Mouse (Mus musculus): ENCODE data around the gene Elovl1. TPM values are rescaled to one million over a fixed set of nuclear protein-coding genes. Genes with fewer than 3 reads are reported as not detected.

Gene Elovl1
- polyA plus RNA-seq (2014; fragmentation: Nextera tagmentation; extraction: Ambion mirVana), result 153 and 161 TPM in 2 replicates

- Histone ChIP-seq H3K4me2 (peak within 1 kb of the TSS; percentile 76), H3K36me3 (ENCODE audit: control insufficient read depth, insufficient read depth, low read length) (peaks cover 17% of the 10 kb centered on the region), H3K4me1 (replicated peaks; ENCODE audit: control insufficient read depth, insufficient read depth, low read length) (peaks cover 37% of the 10 kb centered on the region), H3K4me3 (ENCODE audit: low read depth, low read length) (peak within 1 kb of the TSS; percentile 88), H3K9me3 (ENCODE audit: control insufficient read depth, low read length) (no peaks in the 10 kb centered on the region), H3K27ac (ENCODE audit: low read depth, low read length) (peak within 1 kb of the TSS; percentile 82), H3K27me3 (replicated peaks; ENCODE audit: control insufficient read depth, insufficient read depth, low read length) (no peaks in the 10 kb centered on the region), H3K9ac (ENCODE audit: low read depth, low read length) (peak within 1 kb of the TSS; percentile 90)
- WGBS, result under 1% methylated on average over 29 of the region's 31 CpGs
- ATAC-seq (replicated peaks; ENCODE audit: low FRiP score), result peak; percentile 90
- DNase-seq (ENCODE audit: low spot score), result peak; percentile 93
Observed at GRCm38 (mm10) chr4:118427768-118428451, at the start of gene Elovl1. Gene Elovl1, plus strand, starts transcription at chr4:118428093.

- no peaks in the 10 kb centered on the region for H3K4me1 ChIP-seq (replicated peaks; ENCODE audit: control insufficient read depth, insufficient read depth, low read length)
- H3K27me3 ChIP-seq (replicated peaks; ENCODE audit: control insufficient read depth, insufficient read depth, low read length), result no peaks in the 10 kb centered on the region
- H3K36me3 ChIP-seq (ENCODE audit: control insufficient read depth, insufficient read depth, low read length), result peaks cover 59% of the 10 kb centered on the region
- DNase-seq (ENCODE audit: low spot score) (no peak), ATAC-seq (replicated peaks; ENCODE audit: low FRiP score) (no peak)
- H3K27ac ChIP-seq (ENCODE audit: low read depth, low read length), result no peak overlapping the region
- H3K9ac ChIP-seq (ENCODE audit: low read depth, low read length), result no peak overlapping the region
- H3K4me3 ChIP-seq (ENCODE audit: low read depth, low read length), result no peak overlapping the region
- H3K9me3 ChIP-seq (ENCODE audit: control insufficient read depth, low read length), result no peaks in the 10 kb centered on the region
- 88% methylated on average over 7 of the region's 7 CpGs for WGBS
- H3K4me2 ChIP-seq, result no peak overlapping the region
Observed at GRCm38 (mm10) chr4:118383271-118383670, 44.6 kb upstream of the Elovl1 start.

GRCm38 (mm10) chr4:118387316-118387715 is 40.6 kb upstream of the Elovl1 start:
- Histone ChIP-seq H3K27ac (ENCODE audit: low read depth, low read length) (no peak overlapping the region), H3K4me1 (replicated peaks; ENCODE audit: control insufficient read depth, insufficient read depth, low read length) (no peaks in the 10 kb centered on the region), H3K36me3 (ENCODE audit: control insufficient read depth, insufficient read depth, low read length) (peaks cover 62% of the 10 kb centered on the region), H3K4me3 (ENCODE audit: low read depth, low read length) (no peak overlapping the region), H3K27me3 (replicated peaks; ENCODE audit: control insufficient read depth, insufficient read depth, low read length) (no peaks in the 10 kb centered on the region), H3K9ac (ENCODE audit: low read depth, low read length) (no peak overlapping the region), H3K4me2 (no peak overlapping the region), H3K9me3 (ENCODE audit: control insufficient read depth, low read length) (no peaks in the 10 kb centered on the region)
- whole genome bisulfite sequencing, result 94% methylated on average over 8 of the region's 8 CpGs
- DNase-seq (ENCODE audit: low spot score) (no peak), ATAC-seq (replicated peaks; ENCODE audit: low FRiP score) (no peak)

GRCm38 (mm10) chr4:118390146-118390545 is 37.7 kb upstream of the Elovl1 start:
- Histone ChIP-seq H3K4me3 (ENCODE audit: low read depth, low read length) (no peak overlapping the region), H3K27me3 (replicated peaks; ENCODE audit: control insufficient read depth, insufficient read depth, low read length) (no peaks in the 10 kb centered on the region), H3K4me2 (no peak overlapping the region), H3K9me3 (ENCODE audit: control insufficient read depth, low read length) (no peaks in the 10 kb centered on the region), H3K4me1 (replicated peaks; ENCODE audit: control insufficient read depth, insufficient read depth, low read length) (no peaks in the 10 kb centered on the region), H3K36me3 (ENCODE audit: control insufficient read depth, insufficient read depth, low read length) (peaks cover 60% of the 10 kb centered on the region), H3K9ac (ENCODE audit: low read depth, low read length) (no peak overlapping the region), H3K27ac (ENCODE audit: low read depth, low read length) (no peak overlapping the region)
- 91% methylated on average over 11 of the region's 11 CpGs for WGBS
- no peak for ATAC-seq (replicated peaks; ENCODE audit: low FRiP score)
- DNase-seq (ENCODE audit: low spot score), result no peak

- Histone ChIP-seq H3K27me3 (replicated peaks; ENCODE audit: control insufficient read depth, insufficient read depth, low read length) (no peaks in the 10 kb centered on the region), H3K27ac (ENCODE audit: low read depth, low read length) (no peak overlapping the region), H3K4me2 (no peak overlapping the region), H3K36me3 (ENCODE audit: control insufficient read depth, insufficient read depth, low read length) (peaks cover 52% of the 10 kb centered on the region), H3K4me3 (ENCODE audit: low read depth, low read length) (no peak overlapping the region), H3K9me3 (ENCODE audit: control insufficient read depth, low read length) (no peaks in the 10 kb centered on the region), H3K4me1 (replicated peaks; ENCODE audit: control insufficient read depth, insufficient read depth, low read length) (no peaks in the 10 kb centered on the region), H3K9ac (ENCODE audit: low read depth, low read length) (no peak overlapping the region)
- WGBS, result 71% methylated on average over 6 of the region's 6 CpGs
- ATAC-seq (replicated peaks; ENCODE audit: low FRiP score) (no peak), DNase-seq (ENCODE audit: low spot score) (no peak)
Observed at GRCm38 (mm10) chr4:118394505-118394904, 33.4 kb upstream of the Elovl1 start.

- no peak for ATAC-seq (replicated peaks; ENCODE audit: low FRiP score)
- no peaks in the 10 kb centered on the region for H3K4me1 ChIP-seq (replicated peaks; ENCODE audit: control insufficient read depth, insufficient read depth, low read length)
- H3K9ac ChIP-seq (ENCODE audit: low read depth, low read length), result no peak overlapping the region
- 84% methylated on average over 4 of the region's 4 CpGs for WGBS
- DNase-seq (ENCODE audit: low spot score), result no peak
- no peaks in the 10 kb centered on the region for H3K9me3 ChIP-seq (ENCODE audit: control insufficient read depth, low read length)
- no peak overlapping the region for H3K4me3 ChIP-seq (ENCODE audit: low read depth, low read length)
- peaks cover 51% of the 10 kb centered on the region for H3K36me3 ChIP-seq (ENCODE audit: control insufficient read depth, insufficient read depth, low read length)
- H3K4me2 ChIP-seq, result no peak overlapping the region
- no peaks in the 10 kb centered on the region for H3K27me3 ChIP-seq (replicated peaks; ENCODE audit: control insufficient read depth, insufficient read depth, low read length)
- H3K27ac ChIP-seq (ENCODE audit: low read depth, low read length), result no peak overlapping the region
Observed at GRCm38 (mm10) chr4:118395289-118395688, 32.6 kb upstream of the Elovl1 start.

- Histone ChIP-seq H3K27ac (ENCODE audit: low read depth, low read length) (no peak overlapping the region), H3K9me3 (ENCODE audit: control insufficient read depth, low read length) (no peaks in the 10 kb centered on the region), H3K4me3 (ENCODE audit: low read depth, low read length) (no peak overlapping the region), H3K4me1 (replicated peaks; ENCODE audit: control insufficient read depth, insufficient read depth, low read length) (no peaks in the 10 kb centered on the region), H3K36me3 (ENCODE audit: control insufficient read depth, insufficient read depth, low read length) (peaks cover 52% of the 10 kb centered on the region), H3K4me2 (no peak overlapping the region), H3K27me3 (replicated peaks; ENCODE audit: control insufficient read depth, insufficient read depth, low read length) (no peaks in the 10 kb centered on the region), H3K9ac (ENCODE audit: low read depth, low read length) (no peak overlapping the region)
- DNase-seq (ENCODE audit: low spot score) (no peak), ATAC-seq (replicated peaks; ENCODE audit: low FRiP score) (no peak)
- 81% methylated on average over 3 of the region's 3 CpGs for WGBS
Observed at GRCm38 (mm10) chr4:118396433-118396832, 31.5 kb upstream of the Elovl1 start.

GRCm38 (mm10) chr4:118398400-118398799 is 29.5 kb upstream of the Elovl1 start:
- Histone ChIP-seq H3K4me3 (ENCODE audit: low read depth, low read length) (no peak overlapping the region), H3K27me3 (replicated peaks; ENCODE audit: control insufficient read depth, insufficient read depth, low read length) (no peaks in the 10 kb centered on the region), H3K27ac (ENCODE audit: low read depth, low read length) (no peak overlapping the region), H3K4me2 (no peak overlapping the region), H3K9me3 (ENCODE audit: control insufficient read depth, low read length) (no peaks in the 10 kb centered on the region), H3K4me1 (replicated peaks; ENCODE audit: control insufficient read depth, insufficient read depth, low read length) (no peaks in the 10 kb centered on the region; the same call in 1 of the 2 replicates), H3K36me3 (ENCODE audit: control insufficient read depth, insufficient read depth, low read length) (peaks cover 49% of the 10 kb centered on the region), H3K9ac (ENCODE audit: low read depth, low read length) (no peak overlapping the region)
- no peak for ATAC-seq (replicated peaks; ENCODE audit: low FRiP score)
- DNase-seq (ENCODE audit: low spot score), result no peak
- 87% methylated on average over 6 of the region's 6 CpGs for WGBS

GRCm38 (mm10) chr4:118401421-118401820 is 26.5 kb upstream of the Elovl1 start:
- no peak overlapping the region for H3K27ac ChIP-seq (ENCODE audit: low read depth, low read length)
- H3K36me3 ChIP-seq (ENCODE audit: control insufficient read depth, insufficient read depth, low read length), result peaks cover 46% of the 10 kb centered on the region
- H3K27me3 ChIP-seq (replicated peaks; ENCODE audit: control insufficient read depth, insufficient read depth, low read length), result no peaks in the 10 kb centered on the region
- ATAC-seq (replicated peaks; ENCODE audit: low FRiP score) (no peak), DNase-seq (ENCODE audit: low spot score) (no peak)
- no peaks in the 10 kb centered on the region; the same call in 1 of the 2 replicates for H3K4me1 ChIP-seq (replicated peaks; ENCODE audit: control insufficient read depth, insufficient read depth, low read length)
- no peak overlapping the region for H3K4me2 ChIP-seq
- H3K9me3 ChIP-seq (ENCODE audit: control insufficient read depth, low read length), result no peaks in the 10 kb centered on the region
- WGBS, result 82% methylated on average over 3 of the region's 3 CpGs
- no peak overlapping the region for H3K4me3 ChIP-seq (ENCODE audit: low read depth, low read length)
- no peak overlapping the region for H3K9ac ChIP-seq (ENCODE audit: low read depth, low read length)

Measured in liver, embryonic 11.5 days (tissue).